9 mouse cellular contexts compared by ENCODE assay signal in genomic region chr2:135970902-135971301, GRCm38 (mm10).
"Had no signal": no experiment of that assay in that cellular context is flagged by ENCODE, and none has a peak within 500 bp of the region (broad histone marks: within the 10 kb centered on the region; RNA-seq: fewer than 3 reads in every experiment).

No protein-coding gene starts in this region.

- DNase-seq: kidney, adult 2 months; kidney, postnatal 25 days; layer of hippocampus, adult 9-11 months; liver, postnatal 0 days; lung, embryonic 14.5 days; retina, postnatal 1 day; thymus, adult 2 months; thymus, postnatal 14 days; thymus, postnatal 4 days had no signal
